In the genomic region with DNA sequence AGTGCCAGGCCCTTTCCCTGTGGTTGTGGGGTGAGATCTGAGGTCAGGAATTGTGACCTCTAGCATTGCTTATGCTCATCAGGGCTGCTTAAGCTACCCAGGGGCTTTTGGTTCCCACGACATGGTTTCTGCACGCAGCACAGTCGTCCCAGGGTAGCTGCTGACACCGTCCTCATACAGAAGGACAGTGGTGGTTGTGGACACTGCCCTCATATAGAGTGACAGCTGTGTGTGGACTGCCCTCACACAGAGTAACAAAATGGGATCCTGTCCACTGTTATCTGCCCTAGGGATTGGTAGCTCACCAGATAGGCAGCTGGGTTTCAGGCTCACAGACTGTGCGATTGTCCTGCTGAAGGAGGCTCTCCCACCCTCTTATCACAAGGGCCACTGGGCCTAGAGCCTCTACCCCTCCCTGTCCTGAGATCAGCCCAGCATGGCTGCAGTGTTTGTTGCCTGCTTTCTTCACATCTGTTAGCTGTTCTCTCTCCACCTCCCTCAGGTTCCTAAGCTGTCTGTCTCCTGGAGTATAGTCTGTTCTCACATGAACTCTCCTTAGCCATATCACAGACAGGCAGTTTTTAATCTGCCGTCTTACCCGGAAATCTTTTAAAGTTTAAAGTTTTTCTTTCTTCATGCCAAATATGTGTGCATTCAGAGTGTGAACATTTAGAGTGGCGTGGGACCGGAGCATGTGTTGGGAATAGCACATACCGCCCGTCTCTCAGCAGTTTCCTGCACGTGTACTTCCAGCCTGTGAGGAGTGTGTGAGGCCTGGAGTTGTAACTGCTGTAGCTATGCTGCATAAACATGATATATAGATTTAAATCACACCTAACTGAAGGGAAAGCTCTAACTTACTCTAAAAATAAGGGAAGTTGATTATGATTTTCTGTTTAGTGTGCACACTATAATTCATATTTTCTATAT, we compare ENCODE assay signal across 10 mouse cellular contexts. TPM values are rescaled to one million over a fixed set of nuclear protein-coding genes. Genes with fewer than 3 reads are reported as not detected.
DNase-seq lines count a peak whose midpoint lies in the region; ATAC-seq lines count a peak whose summit lies in the region.
"Had no signal": no experiment of that assay in that cellular context is flagged by ENCODE, and none has a peak within 500 bp of the region (broad histone marks: within the 10 kb centered on the region; RNA-seq: fewer than 3 reads in every experiment).

No protein-coding gene starts in this region.

- H3K9me3 ChIP-seq in midbrain, embryonic 12.5 days, result no peaks in the 10 kb centered on the region
- no peaks in the 10 kb centered on the region for H3K9me3 ChIP-seq in midbrain, embryonic 16.5 days (replicated peaks; ENCODE audit: control insufficient read depth, low read length, poor library complexity, severe bottlenecking)
- no peaks in the 10 kb centered on the region; the same call in 1 of the 2 replicates for H3K9me3 ChIP-seq in forebrain, embryonic 10.5 days
- no peaks in the 10 kb centered on the region for H3K9me3 ChIP-seq in intestine, embryonic 16.5 days (ENCODE audit: control insufficient read depth, low read length)
- H3K9me3 ChIP-seq in neural tube, embryonic 15.5 days (replicated peaks), result no peaks in the 10 kb centered on the region

- ATAC-seq in midbrain, embryonic 12.5 days (ENCODE audit: low FRiP score, low read depth), result peak; percentile 35; the same call in 1 of the 2 replicates
- ATAC-seq in midbrain, embryonic 16.5 days, result no peak
- ATAC-seq in intestine, embryonic 16.5 days, result peak; percentile 63
- no peak for ATAC-seq in neural tube, embryonic 15.5 days (ENCODE audit: low FRiP score)
- ATAC-seq: Patski had no signal

- WGBS in midbrain, embryonic 12.5 days, result 60% methylated on average over 12 of the region's 12 CpGs
- WGBS in midbrain, embryonic 16.5 days, result 57% methylated on average over 12 of the region's 12 CpGs
- WGBS in forebrain, embryonic 10.5 days, result 83% methylated on average over 12 of the region's 12 CpGs
- WGBS in intestine, embryonic 16.5 days, result 81% methylated on average over 12 of the region's 12 CpGs
- WGBS in neural tube, embryonic 15.5 days, result 78% methylated on average over 12 of the region's 12 CpGs

- 0 out of 2 replicates have a peak, but pooled peaks cover under 1% of the 10 kb centered on the region for H3K36me3 ChIP-seq in midbrain, embryonic 12.5 days
- H3K36me3 ChIP-seq in midbrain, embryonic 16.5 days (ENCODE audit: control insufficient read depth, insufficient read depth, low read length), result no peaks in the 10 kb centered on the region
- peaks cover under 1% of the 10 kb centered on the region for H3K36me3 ChIP-seq in forebrain, embryonic 10.5 days (replicated peaks)
- no peaks in the 10 kb centered on the region for H3K36me3 ChIP-seq in intestine, embryonic 16.5 days (ENCODE audit: control insufficient read depth, insufficient read depth, low read length)
- H3K36me3 ChIP-seq in neural tube, embryonic 15.5 days, result no peaks in the 10 kb centered on the region

- DNase-seq in forebrain, embryonic 10.5 days (ENCODE audit: extremely low spot score, low spot score), result no peak
- DNase-seq in left cerebral cortex, postnatal 4 days, result no peak
- DNase-seq in ovary, postnatal 14 days (ENCODE audit: low spot score), result no peak
- DNase-seq in lung, postnatal 25 days (ENCODE audit: low spot score), result no peak
- DNase-seq: kidney, adult 11 months had no signal

- intact Hi-C loops in left cerebral cortex, postnatal 4 days (cut with DNase I), result no loop called here

- no peak overlapping the region for H3K4me3 ChIP-seq in midbrain, embryonic 12.5 days
- no peak overlapping the region for H3K4me3 ChIP-seq in midbrain, embryonic 16.5 days (ENCODE audit: low read depth, low read length)
- no peak overlapping the region for H3K4me3 ChIP-seq in forebrain, embryonic 10.5 days
- H3K4me3 ChIP-seq in intestine, embryonic 16.5 days (ENCODE audit: low read length), result no peak overlapping the region
- no peak overlapping the region for H3K4me3 ChIP-seq in neural tube, embryonic 15.5 days (replicated peaks)

- no peaks in the 10 kb centered on the region for H3K27me3 ChIP-seq in midbrain, embryonic 12.5 days
- no peaks in the 10 kb centered on the region for H3K27me3 ChIP-seq in midbrain, embryonic 16.5 days (ENCODE audit: control insufficient read depth, insufficient read depth, low read depth, low read length)
- no peaks in the 10 kb centered on the region for H3K27me3 ChIP-seq in forebrain, embryonic 10.5 days (ENCODE audit: poor library complexity, severe bottlenecking)
- no peaks in the 10 kb centered on the region for H3K27me3 ChIP-seq in intestine, embryonic 16.5 days (replicated peaks; ENCODE audit: control insufficient read depth, insufficient read depth, low read length)
- no peaks in the 10 kb centered on the region for H3K27me3 ChIP-seq in neural tube, embryonic 15.5 days (replicated peaks)
- H3K27me3 ChIP-seq: Patski had no signal

- H3K27ac ChIP-seq in midbrain, embryonic 12.5 days (replicated peaks), result peak overlapping the region; percentile 17; the same call in 1 of the 2 replicates
- H3K27ac ChIP-seq in midbrain, embryonic 16.5 days (ENCODE audit: low read length), result no peak overlapping the region
- peak overlapping the region; percentile 75 for H3K27ac ChIP-seq in forebrain, embryonic 10.5 days
- H3K27ac ChIP-seq in intestine, embryonic 16.5 days (ENCODE audit: low read length), result no peak overlapping the region
- H3K27ac ChIP-seq in neural tube, embryonic 15.5 days (replicated peaks), result peak overlapping the region; percentile 10; the same call in 1 of the 2 replicates

- no peak overlapping the region for H3K4me2 ChIP-seq in midbrain, embryonic 12.5 days (replicated peaks)
- H3K4me2 ChIP-seq in midbrain, embryonic 16.5 days (ENCODE audit: low read length), result no peak overlapping the region
- H3K4me2 ChIP-seq in intestine, embryonic 16.5 days (ENCODE audit: low read depth, low read length), result no peak overlapping the region
- no peak overlapping the region for H3K4me2 ChIP-seq in neural tube, embryonic 15.5 days

- peak overlapping the region; percentile 20; the same call in 1 of the 2 replicates for H3K9ac ChIP-seq in midbrain, embryonic 12.5 days (replicated peaks)
- no peak overlapping the region for H3K9ac ChIP-seq in midbrain, embryonic 16.5 days (ENCODE audit: low read depth, low read length)
- no peak overlapping the region for H3K9ac ChIP-seq in intestine, embryonic 16.5 days (ENCODE audit: low read depth, low read length)
- no peak overlapping the region for H3K9ac ChIP-seq in neural tube, embryonic 15.5 days (replicated peaks)

- peaks cover 20% of the 10 kb centered on the region for H3K4me1 ChIP-seq in midbrain, embryonic 12.5 days
- H3K4me1 ChIP-seq in midbrain, embryonic 16.5 days (ENCODE audit: control insufficient read depth, insufficient read depth, low read length), result peaks cover 15% of the 10 kb centered on the region
- peaks cover 28% of the 10 kb centered on the region for H3K4me1 ChIP-seq in forebrain, embryonic 10.5 days
- 0 out of 2 replicates have a peak, but pooled peaks cover 3% of the 10 kb centered on the region for H3K4me1 ChIP-seq in intestine, embryonic 16.5 days (ENCODE audit: control insufficient read depth, insufficient read depth, low read length)
- H3K4me1 ChIP-seq in neural tube, embryonic 15.5 days, result peaks cover 27% of the 10 kb centered on the region

RNA-seq across cellular contexts. Expression of a gene that starts 43.8 kb away (rescaled TPM):
- 41.5 and 42.3 TPM in 2 replicates for polyA plus RNA-seq in midbrain, embryonic 12.5 days (2016; fragmentation: Nextera tagmentation; extraction: Ambion mirVana)
- polyA plus RNA-seq in midbrain, embryonic 16.5 days (2015; fragmentation: Nextera tagmentation; extraction: Ambion mirVana), result 54.3 and 59.6 TPM in 2 replicates
- polyA plus RNA-seq in forebrain, embryonic 10.5 days (2016; fragmentation: Nextera tagmentation; extraction: Ambion mirVana), result 31.9 and 38.4 TPM in 2 replicates
- 32.8 and 35.9 TPM in 2 replicates for polyA plus RNA-seq in intestine, embryonic 16.5 days (2015; fragmentation: Nextera tagmentation; extraction: Ambion mirVana)
- polyA plus RNA-seq in neural tube, embryonic 15.5 days (2015; fragmentation: Nextera tagmentation; extraction: Ambion mirVana), result 47.2 and 56.7 TPM in 2 replicates
- 10 to 100 TPM; 34.1 to 43.3 TPM for total RNA-seq in left cerebral cortex, postnatal 4 days (2021)

Comparison
In these comparisons a context has a peak if more than half of its experiments do, and no peak if none do; other contexts are left out.
1. ATAC-seq: peak in midbrain, embryonic 12.5 days (single experiment) and intestine, embryonic 16.5 days (single experiment); none in midbrain, embryonic 16.5 days (single experiment) and neural tube, embryonic 15.5 days (single experiment).
2. H3K27ac ChIP-seq: peak in midbrain, embryonic 12.5 days (single experiment), forebrain, embryonic 10.5 days (single experiment) and neural tube, embryonic 15.5 days (single experiment); none in midbrain, embryonic 16.5 days (single experiment) and intestine, embryonic 16.5 days (single experiment).